Mouse (Mus musculus): ENCODE measurements at regions not wholly inside any gene's neighbourhood (a gene's known extent, or its start where the extent isn't known, plus 50 kb on each side); places are given as distances from the start of the nearest gene placed in this dataset.

DNA sequence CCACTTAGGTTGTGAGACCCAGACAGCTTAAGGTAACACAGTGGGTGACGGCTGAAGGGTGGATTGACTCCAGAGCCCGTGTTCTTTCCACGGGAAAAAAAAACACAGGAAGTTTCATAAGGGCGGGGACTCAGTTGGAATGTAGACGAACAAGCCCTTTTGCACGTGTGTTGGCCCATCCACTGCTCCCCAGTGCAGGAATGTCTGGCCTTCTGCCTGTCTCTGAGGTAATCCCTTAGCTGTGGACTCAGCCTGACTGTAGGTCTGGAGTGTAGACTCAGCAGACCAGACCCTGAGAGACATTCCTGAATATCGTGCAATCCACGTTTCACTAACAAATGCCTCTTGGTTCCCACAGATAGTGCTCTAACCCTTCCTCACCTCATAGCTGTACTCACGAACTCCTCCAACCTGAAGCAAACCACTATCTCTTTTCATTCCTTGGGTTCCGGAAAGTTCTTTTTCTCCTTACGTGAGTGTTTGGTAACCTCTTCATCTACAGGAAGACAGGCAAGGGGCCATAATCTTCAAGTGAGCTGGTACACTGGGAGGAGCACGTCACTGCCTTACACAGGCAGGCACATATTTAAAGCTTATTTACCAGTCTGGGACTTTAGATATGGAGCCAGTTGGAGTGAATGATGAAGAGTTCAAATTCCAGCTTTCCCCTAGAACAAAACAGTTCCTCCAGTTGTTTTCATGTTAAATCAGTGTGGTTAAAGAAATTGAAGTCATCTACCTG, 205.6 kb upstream of the Bcor start:
- H3K9ac ChIP-seq (replicated peaks; ENCODE audit: low read depth, low read length): no peak overlapping the region
- H3K4me1 ChIP-seq (ENCODE audit: control insufficient read depth, insufficient read depth, low read length): no peaks in the 10 kb centered on the region
- H3K27me3 ChIP-seq (ENCODE audit: control insufficient read depth, insufficient read depth, low read length): no peaks in the 10 kb centered on the region
- no peaks in the 10 kb centered on the region for H3K9me3 ChIP-seq (ENCODE audit: control insufficient read depth, low read depth, low read length)
- no peak; the same call in 1 of the 2 replicates for ATAC-seq (ENCODE audit: insufficient number of reproducible peaks, insufficient read depth, low FRiP score, low read depth)
- no peak overlapping the region for H3K4me3 ChIP-seq (ENCODE audit: low read depth, low read length)
- no peaks in the 10 kb centered on the region for H3K36me3 ChIP-seq (ENCODE audit: control insufficient read depth, insufficient read depth, low read length)
- no peak overlapping the region for H3K27ac ChIP-seq (ENCODE audit: low read length)
- WGBS: 61% methylated on average over 12 of the region's 12 CpGs
- H3K4me2 ChIP-seq (replicated peaks; ENCODE audit: low read depth, low read length): no peak overlapping the region

DNA sequence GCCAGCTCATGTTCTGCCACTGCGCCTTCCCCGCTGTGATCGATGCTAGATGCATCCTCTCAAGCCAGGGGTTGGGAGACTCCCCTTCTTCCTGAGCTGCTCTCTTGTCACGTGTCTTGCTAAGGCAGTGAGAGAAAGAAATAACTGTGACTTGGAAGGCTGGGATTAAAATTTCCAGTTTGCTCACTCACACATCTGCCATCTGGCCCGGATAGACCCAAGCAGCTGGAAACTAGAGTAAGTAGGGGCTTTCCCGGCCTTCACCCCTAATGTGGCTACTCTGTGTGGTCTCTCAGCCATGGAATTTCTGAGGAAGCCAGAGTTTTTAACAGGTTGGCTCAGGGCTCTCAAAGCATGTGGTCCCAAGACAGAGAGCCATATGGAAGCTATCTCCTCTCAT, 206.6 kb upstream of the Bcor start:
- no peaks in the 10 kb centered on the region for H3K36me3 ChIP-seq (ENCODE audit: control insufficient read depth, insufficient read depth, low read length)
- 75% methylated on average over 6 of the region's 6 CpGs for WGBS
- no peak overlapping the region for H3K9ac ChIP-seq (replicated peaks; ENCODE audit: low read depth, low read length)
- H3K4me1 ChIP-seq (ENCODE audit: control insufficient read depth, insufficient read depth, low read length): no peaks in the 10 kb centered on the region
- H3K4me3 ChIP-seq (ENCODE audit: low read depth, low read length): no peak overlapping the region
- no peak overlapping the region for H3K4me2 ChIP-seq (replicated peaks; ENCODE audit: low read depth, low read length)
- H3K27me3 ChIP-seq (ENCODE audit: control insufficient read depth, insufficient read depth, low read length): no peaks in the 10 kb centered on the region
- no peak overlapping the region for H3K27ac ChIP-seq (ENCODE audit: low read length)
- no peak for ATAC-seq (ENCODE audit: insufficient number of reproducible peaks, insufficient read depth, low FRiP score, low read depth)
- H3K9me3 ChIP-seq (ENCODE audit: control insufficient read depth, low read depth, low read length): no peaks in the 10 kb centered on the region

DNA sequence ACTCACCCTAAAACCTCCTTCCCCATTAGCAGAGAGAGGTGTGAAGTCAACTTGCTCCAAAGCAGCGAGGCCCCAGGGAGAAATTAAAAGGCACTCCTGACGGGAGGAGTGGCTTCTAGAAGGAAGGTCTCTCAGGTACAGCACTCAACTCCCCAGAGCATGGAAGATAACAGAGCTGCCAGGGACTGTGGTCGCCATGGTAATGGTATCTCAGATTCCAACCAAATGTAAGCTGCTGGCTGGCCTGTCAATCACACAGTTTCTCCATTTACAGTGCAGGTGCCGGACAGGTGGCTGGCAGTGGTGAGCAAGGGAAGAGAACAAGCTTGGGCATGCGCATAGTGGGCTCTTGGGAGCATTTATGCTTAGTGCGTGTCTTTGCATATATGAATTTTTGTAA, 213.5 kb upstream of the Bcor start:
- H3K27me3 ChIP-seq (ENCODE audit: control insufficient read depth, insufficient read depth, low read length): no peaks in the 10 kb centered on the region
- H3K4me1 ChIP-seq (ENCODE audit: control insufficient read depth, insufficient read depth, low read length): no peaks in the 10 kb centered on the region
- H3K4me3 ChIP-seq (ENCODE audit: low read depth, low read length): no peak overlapping the region
- no peaks in the 10 kb centered on the region for H3K9me3 ChIP-seq (ENCODE audit: control insufficient read depth, low read depth, low read length)
- 0 out of 2 replicates have a peak, but pooled peaks have one; percentile 65 for ATAC-seq (ENCODE audit: insufficient number of reproducible peaks, insufficient read depth, low FRiP score, low read depth)
- 66% methylated on average over 6 of the region's 6 CpGs for WGBS
- no peak overlapping the region for H3K27ac ChIP-seq (ENCODE audit: low read length)
- H3K36me3 ChIP-seq (ENCODE audit: control insufficient read depth, insufficient read depth, low read length): no peaks in the 10 kb centered on the region
- no peak overlapping the region for H3K9ac ChIP-seq (replicated peaks; ENCODE audit: low read depth, low read length)
- no peak overlapping the region for H3K4me2 ChIP-seq (replicated peaks; ENCODE audit: low read depth, low read length)

DNA sequence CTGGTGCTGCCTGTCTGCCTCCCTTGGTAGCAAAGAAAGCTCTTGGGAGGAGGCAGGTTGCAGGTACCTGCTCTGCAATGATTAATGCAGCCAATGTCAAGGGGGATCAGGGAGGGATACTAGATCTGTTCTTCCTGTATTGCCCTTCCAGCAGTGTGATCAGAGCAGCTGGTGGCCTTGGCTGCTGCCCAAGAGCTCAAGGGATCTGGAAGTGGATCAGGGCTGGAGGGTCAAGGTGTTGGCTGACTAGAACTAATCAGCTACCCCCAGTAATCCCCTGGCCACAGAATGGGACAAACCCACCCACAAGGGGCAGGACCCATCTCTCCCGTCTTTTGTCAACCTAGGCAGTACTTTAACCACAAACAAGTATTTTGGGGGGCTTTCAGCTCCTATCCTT, 211.8 kb upstream of the Atp6ap2 start:
- WGBS: 50% methylated on average over 1 of the region's 1 CpGs
- no peak overlapping the region for H3K27ac ChIP-seq (ENCODE audit: low read length)
- H3K4me1 ChIP-seq (ENCODE audit: control insufficient read depth, insufficient read depth, low read length): no peaks in the 10 kb centered on the region
- no peaks in the 10 kb centered on the region for H3K9me3 ChIP-seq (ENCODE audit: control insufficient read depth, low read depth, low read length)
- no peak overlapping the region for H3K4me2 ChIP-seq (replicated peaks; ENCODE audit: low read depth, low read length)
- no peak for ATAC-seq (ENCODE audit: insufficient number of reproducible peaks, insufficient read depth, low FRiP score, low read depth)
- H3K9ac ChIP-seq (replicated peaks; ENCODE audit: low read depth, low read length): no peak overlapping the region
- no peaks in the 10 kb centered on the region for H3K36me3 ChIP-seq (ENCODE audit: control insufficient read depth, insufficient read depth, low read length)
- H3K4me3 ChIP-seq (ENCODE audit: low read depth, low read length): no peak overlapping the region
- H3K27me3 ChIP-seq (ENCODE audit: control insufficient read depth, insufficient read depth, low read length): no peaks in the 10 kb centered on the region

DNA sequence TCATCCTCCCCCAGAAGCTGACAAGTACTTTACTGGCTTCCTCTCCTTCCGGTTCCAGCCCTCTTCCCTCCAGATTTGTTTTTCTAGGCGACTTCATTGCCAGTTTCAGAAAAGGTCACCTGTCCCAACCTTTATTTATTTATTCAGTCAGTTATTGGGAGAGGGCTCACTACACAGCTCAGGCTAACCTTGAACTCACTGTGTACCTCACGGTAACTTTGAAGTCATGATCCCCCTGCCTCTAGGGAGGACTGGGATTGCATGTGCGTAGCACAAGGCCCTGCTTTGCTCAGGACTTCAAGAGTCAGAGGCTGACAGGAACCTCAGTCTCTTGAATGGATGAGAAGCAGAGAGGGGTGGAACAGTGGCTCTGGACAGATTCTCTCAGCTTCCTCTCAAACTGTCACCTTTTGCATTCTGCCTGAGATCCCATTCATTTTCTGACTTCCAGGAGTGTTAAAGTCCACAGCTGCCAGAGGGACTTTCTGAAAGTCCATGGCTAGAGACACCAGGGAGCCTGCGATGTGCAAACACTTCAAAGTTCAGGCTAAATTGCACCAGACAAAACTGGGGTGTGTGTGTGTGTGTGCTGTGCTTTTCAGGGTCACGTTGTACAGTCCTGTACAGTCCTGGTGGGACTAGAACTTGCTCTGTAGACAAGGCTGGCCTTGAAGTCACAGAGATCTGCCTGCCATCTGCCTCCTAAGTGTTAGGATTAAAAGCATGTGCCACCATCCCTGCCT, 211.2 kb upstream of the Atp6ap2 start:
- Histone ChIP-seq H3K27me3 (ENCODE audit: control insufficient read depth, insufficient read depth, low read length) (no peaks in the 10 kb centered on the region), H3K9me3 (ENCODE audit: control insufficient read depth, low read depth, low read length) (no peaks in the 10 kb centered on the region), H3K4me2 (replicated peaks; ENCODE audit: low read depth, low read length) (no peak overlapping the region), H3K9ac (replicated peaks; ENCODE audit: low read depth, low read length) (no peak overlapping the region), H3K27ac (ENCODE audit: low read length) (no peak overlapping the region), H3K36me3 (ENCODE audit: control insufficient read depth, insufficient read depth, low read length) (no peaks in the 10 kb centered on the region), H3K4me3 (ENCODE audit: low read depth, low read length) (no peak overlapping the region), H3K4me1 (ENCODE audit: control insufficient read depth, insufficient read depth, low read length) (no peaks in the 10 kb centered on the region)
- ATAC-seq (ENCODE audit: insufficient number of reproducible peaks, insufficient read depth, low FRiP score, low read depth): no peak
- 61% methylated on average over 6 of the region's 6 CpGs for WGBS

DNA sequence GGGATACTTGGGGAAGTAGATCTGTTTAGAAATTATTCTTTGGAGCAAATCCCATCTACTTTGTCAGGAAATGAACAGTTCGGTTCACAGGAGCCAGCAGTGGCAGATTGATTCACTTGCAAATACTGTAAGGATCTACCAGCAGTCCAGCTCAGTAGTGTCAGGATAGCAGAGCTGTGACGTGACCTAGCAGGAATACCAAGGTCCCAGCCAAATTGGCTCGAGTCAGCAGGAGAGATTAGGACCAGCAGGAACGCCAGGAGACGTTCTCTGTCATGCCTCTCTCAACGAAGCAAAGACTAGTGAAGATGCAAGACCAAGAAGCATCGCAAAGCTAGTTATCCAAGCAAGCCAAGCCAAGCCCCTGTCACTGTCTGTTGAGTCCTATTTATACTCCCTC, 210.2 kb upstream of the Atp6ap2 start:
- Histone ChIP-seq H3K4me1 (ENCODE audit: control insufficient read depth, insufficient read depth, low read length) (no peaks in the 10 kb centered on the region), H3K4me3 (ENCODE audit: low read depth, low read length) (no peak overlapping the region), H3K27ac (ENCODE audit: low read length) (no peak overlapping the region), H3K9me3 (ENCODE audit: control insufficient read depth, low read depth, low read length) (no peaks in the 10 kb centered on the region), H3K9ac (replicated peaks; ENCODE audit: low read depth, low read length) (no peak overlapping the region), H3K36me3 (ENCODE audit: control insufficient read depth, insufficient read depth, low read length) (no peaks in the 10 kb centered on the region), H3K4me2 (replicated peaks; ENCODE audit: low read depth, low read length) (no peak overlapping the region), H3K27me3 (ENCODE audit: control insufficient read depth, insufficient read depth, low read length) (no peaks in the 10 kb centered on the region)
- no peak for ATAC-seq (ENCODE audit: insufficient number of reproducible peaks, insufficient read depth, low FRiP score, low read depth)
- 78% methylated on average over 7 of the region's 7 CpGs for WGBS

DNA sequence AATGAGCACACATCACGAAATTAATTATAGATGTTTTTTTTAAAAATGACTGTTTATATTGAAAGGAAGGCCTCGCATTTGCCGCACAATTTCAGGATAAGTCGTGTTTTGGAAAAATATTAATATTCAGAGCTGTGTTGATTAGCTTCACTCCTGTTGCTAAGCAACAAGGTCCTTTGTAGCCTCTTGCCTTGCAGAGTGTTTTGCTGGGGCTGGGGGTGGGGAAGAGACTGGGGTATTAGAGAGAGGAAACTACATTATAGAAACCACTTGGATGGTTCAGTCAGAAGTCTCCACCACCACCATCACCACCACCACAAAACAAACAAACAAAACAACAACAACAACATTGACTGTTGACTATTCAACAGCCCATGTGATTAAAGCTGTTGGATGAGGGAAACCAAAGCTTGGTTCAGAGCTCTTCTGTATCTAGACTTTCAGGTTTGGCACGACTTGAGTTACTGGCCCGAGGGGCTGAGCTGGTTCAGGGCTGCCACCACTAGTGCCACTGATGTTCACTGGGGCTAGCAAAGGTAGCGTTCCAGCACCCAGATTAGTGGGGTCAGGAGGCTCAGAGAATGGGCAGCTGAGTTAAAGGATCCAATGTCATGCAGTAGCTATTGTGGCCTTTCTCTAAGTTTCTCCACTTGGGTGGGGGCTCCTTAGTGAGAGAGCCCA, 195.3 kb upstream of the Atp6ap2 start:
- Histone ChIP-seq H3K27ac (ENCODE audit: low read length) (no peak overlapping the region), H3K9ac (replicated peaks; ENCODE audit: low read depth, low read length) (no peak overlapping the region), H3K36me3 (ENCODE audit: control insufficient read depth, insufficient read depth, low read length) (no peaks in the 10 kb centered on the region), H3K4me3 (ENCODE audit: low read depth, low read length) (no peak overlapping the region), H3K27me3 (ENCODE audit: control insufficient read depth, insufficient read depth, low read length) (no peaks in the 10 kb centered on the region), H3K4me1 (ENCODE audit: control insufficient read depth, insufficient read depth, low read length) (no peaks in the 10 kb centered on the region), H3K4me2 (replicated peaks; ENCODE audit: low read depth, low read length) (no peak overlapping the region), H3K9me3 (ENCODE audit: control insufficient read depth, low read depth, low read length) (no peaks in the 10 kb centered on the region)
- ATAC-seq (ENCODE audit: insufficient number of reproducible peaks, insufficient read depth, low FRiP score, low read depth): no peak
- WGBS: 63% methylated on average over 7 of the region's 7 CpGs

DNA sequence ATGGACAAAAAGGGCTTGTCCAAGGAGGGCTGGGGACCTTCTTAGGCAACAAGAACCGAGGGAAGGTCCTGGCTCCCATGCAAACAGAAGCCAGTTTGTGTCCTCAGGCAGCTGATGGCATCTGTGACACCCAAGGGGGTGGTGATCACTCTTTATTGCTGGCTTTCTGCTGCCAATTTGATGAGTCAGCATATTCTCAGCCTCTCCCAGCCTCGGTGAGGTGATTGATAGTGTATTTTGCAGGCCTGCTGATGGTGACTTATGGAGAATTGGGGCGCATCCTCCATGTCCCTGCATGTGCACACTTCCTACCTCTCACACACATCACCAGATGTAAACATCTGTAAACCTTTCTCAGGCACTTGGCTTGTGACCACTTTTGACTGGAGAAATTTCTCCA, 178.3 kb upstream of the Atp6ap2 start:
- no peak overlapping the region for H3K4me3 ChIP-seq (ENCODE audit: low read depth, low read length)
- WGBS: 54% methylated on average over 3 of the region's 3 CpGs
- no peaks in the 10 kb centered on the region for H3K27me3 ChIP-seq (ENCODE audit: control insufficient read depth, insufficient read depth, low read length)
- no peak for ATAC-seq (ENCODE audit: insufficient number of reproducible peaks, insufficient read depth, low FRiP score, low read depth)
- H3K4me1 ChIP-seq (ENCODE audit: control insufficient read depth, insufficient read depth, low read length): no peaks in the 10 kb centered on the region
- H3K27ac ChIP-seq (ENCODE audit: low read length): no peak overlapping the region
- H3K9ac ChIP-seq (replicated peaks; ENCODE audit: low read depth, low read length): no peak overlapping the region
- no peak overlapping the region for H3K4me2 ChIP-seq (replicated peaks; ENCODE audit: low read depth, low read length)
- no peaks in the 10 kb centered on the region for H3K36me3 ChIP-seq (ENCODE audit: control insufficient read depth, insufficient read depth, low read length)
- no peaks in the 10 kb centered on the region for H3K9me3 ChIP-seq (ENCODE audit: control insufficient read depth, low read depth, low read length)

Measured in stomach, embryonic 14.5 days (tissue).